Mouse (Mus musculus) erythroblast, adult 5-6 weeks (primary cell): Measurements from ENCODE around the gene Myh7b. TPM values are rescaled to one million over a fixed set of nuclear protein-coding genes. Genes with fewer than 3 reads are reported as not detected.

Experiments
- ATAC-seq: replicated peaks from 2 replicates; pipeline ENCODE4 v1.8.0; 2016; ENCODE audit warnings: moderate number of reproducible peaks, mild to moderate bottlenecking, moderate TSS enrichment, inconsistent platforms; ENCODE audit not compliant: poor library complexity, low FRiP score, severe bottlenecking
- total RNA-seq, 2 experiments: library from RNA; stranded (forward) in 1 of 2; stranded (reverse) in 1 of 2; fragments of 150-400 nt in 1 of 2; fragments of 200-764, 138-1000 nt in 1 of 2; gene quantifications; 2 replicates each; pipeline versions ENCODE4 v1.2.3 to v1.2.4; 2015 to 2017; ENCODE audit warnings: low replicate concordance in 2 of 2

Gene Myh7b
- total RNA-seq, 2 experiments from 2014 or later = not detected

GRCm38 (mm10) chr2:155679586-155680110 is 68.6 kb downstream of the Myh7b start:
- ATAC-seq = no peak

GRCm38 (mm10) chr2:155680591-155680990 is 69.6 kb downstream of the Myh7b start:
- no peak for ATAC-seq

- no peak for ATAC-seq
These were observed 70.2 kb downstream of the Myh7b start for GRCm38 (mm10) chr2:155681194-155681593.

- no peak for ATAC-seq
These were observed 70.9 kb downstream of the Myh7b start for GRCm38 (mm10) chr2:155681874-155682273.

GRCm38 (mm10) chr2:155683137-155683536 is 72.1 kb downstream of the Myh7b start:
- no peak for ATAC-seq

GRCm38 (mm10) chr2:155683821-155684220 is 72.8 kb downstream of the Myh7b start:
- ATAC-seq = no peak

Other genes with a start within 250 kb of the Myh7b start
- 7.1 and 15.6 TPM in 2 replicates for gene Trp53inp2, start 230.2 kb upstream of the Myh7b start, total RNA-seq (2015; ENCODE audit: low replicate concordance)
- 3.6 and 4.9 TPM in 2 replicates for gene Trp53inp2, start 230.2 kb upstream of the Myh7b start, total RNA-seq (2017; ENCODE audit: low replicate concordance)
- gene Ncoa6, start 137.3 kb upstream of the Myh7b start, total RNA-seq (2015; ENCODE audit: low replicate concordance) = 29.6 and 35.9 TPM in 2 replicates
- gene Ncoa6, start 137.3 kb upstream of the Myh7b start, total RNA-seq (2017; ENCODE audit: low replicate concordance) = 7.2 and 13.7 TPM in 2 replicates
- gene Acss2, start 93.3 kb upstream of the Myh7b start, total RNA-seq (2015; ENCODE audit: low replicate concordance) = 3.5 and 10.0 TPM in 2 replicates
- gene Acss2, start 93.3 kb upstream of the Myh7b start, total RNA-seq (2017; ENCODE audit: low replicate concordance) = 16.4 and 20.1 TPM in 2 replicates
- gene Ggt7, start 93.0 kb upstream of the Myh7b start, total RNA-seq (2015; ENCODE audit: low replicate concordance) = not detected in 2 replicates
- not detected in 2 replicates for gene Ggt7, start 93.0 kb upstream of the Myh7b start, total RNA-seq (2017; ENCODE audit: low replicate concordance)
- gene Gss, start 18.4 kb upstream of the Myh7b start, total RNA-seq (2015; ENCODE audit: low replicate concordance) = 6.5 and 7.1 TPM in 2 replicates
- 3.6 and 8.5 TPM in 2 replicates for gene Gss, start 18.4 kb upstream of the Myh7b start, total RNA-seq (2017; ENCODE audit: low replicate concordance)
- gene Trpc4ap, start 81.2 kb downstream of the Myh7b start, total RNA-seq (2015; ENCODE audit: low replicate concordance) = 41.2 and 41.7 TPM in 2 replicates
- gene Trpc4ap, start 81.2 kb downstream of the Myh7b start, total RNA-seq (2017; ENCODE audit: low replicate concordance) = 42.1 and 59.8 TPM in 2 replicates
- 6.7 and 7.3 TPM in 2 replicates for gene Edem2, start 118.3 kb downstream of the Myh7b start, total RNA-seq (2015; ENCODE audit: low replicate concordance)
- gene Edem2, start 118.3 kb downstream of the Myh7b start, total RNA-seq (2017; ENCODE audit: low replicate concordance) = 8.2 and 9.8 TPM in 2 replicates
- gene Gm17581, start 124.7 kb downstream of the Myh7b start, total RNA-seq (2015; ENCODE audit: low replicate concordance) = not detected in 2 replicates
- not detected in 2 replicates for gene Gm17581, start 124.7 kb downstream of the Myh7b start, total RNA-seq (2017; ENCODE audit: low replicate concordance)
- gene Procr, start 139.9 kb downstream of the Myh7b start, total RNA-seq (2015; ENCODE audit: low replicate concordance) = not detected in 2 replicates
- gene Procr, start 139.9 kb downstream of the Myh7b start, total RNA-seq (2017; ENCODE audit: low replicate concordance) = 0.51 TPM in 1 of 2 replicates, not detected in the other
- not detected in 2 replicates for gene Mmp24, start 164.1 kb downstream of the Myh7b start, total RNA-seq (2015; ENCODE audit: low replicate concordance)
- gene Mmp24, start 164.1 kb downstream of the Myh7b start, total RNA-seq (2017; ENCODE audit: low replicate concordance) = not detected in 2 replicates
- gene BC029722, start 208.2 kb downstream of the Myh7b start, total RNA-seq (2015; ENCODE audit: low replicate concordance) = 1.3 and 3.8 TPM in 2 replicates
- 2.4 and 3.5 TPM in 2 replicates for gene BC029722, start 208.2 kb downstream of the Myh7b start, total RNA-seq (2017; ENCODE audit: low replicate concordance)
- gene Eif6, start 215.7 kb downstream of the Myh7b start, total RNA-seq (2015; ENCODE audit: low replicate concordance) = 20.4 and 58.3 TPM in 2 replicates
- gene Eif6, start 215.7 kb downstream of the Myh7b start, total RNA-seq (2017; ENCODE audit: low replicate concordance) = 17.0 and 22.2 TPM in 2 replicates
- not detected in 2 replicates for gene Fam83c, start 223.6 kb downstream of the Myh7b start, total RNA-seq (2015; ENCODE audit: low replicate concordance)
- gene Fam83c, start 223.6 kb downstream of the Myh7b start, total RNA-seq (2017; ENCODE audit: low replicate concordance) = not detected in 2 replicates